Mouse (Mus musculus): Measurements from ENCODE around the gene I0C0044D17Rik.
A peak's percentile ranks its signal among the peaks of the same experiment; 100 is the strongest.

The I0C0044D17Rik gene

GRCm38 (mm10) chr4:98823047-98823446 lies 593 bp downstream of the I0C0044D17Rik start:
- no peak for DNase-seq

- DNase-seq: no peak
These were observed 1.2 kb downstream of the I0C0044D17Rik start for GRCm38 (mm10) chr4:98822478-98822877.

DNA sequence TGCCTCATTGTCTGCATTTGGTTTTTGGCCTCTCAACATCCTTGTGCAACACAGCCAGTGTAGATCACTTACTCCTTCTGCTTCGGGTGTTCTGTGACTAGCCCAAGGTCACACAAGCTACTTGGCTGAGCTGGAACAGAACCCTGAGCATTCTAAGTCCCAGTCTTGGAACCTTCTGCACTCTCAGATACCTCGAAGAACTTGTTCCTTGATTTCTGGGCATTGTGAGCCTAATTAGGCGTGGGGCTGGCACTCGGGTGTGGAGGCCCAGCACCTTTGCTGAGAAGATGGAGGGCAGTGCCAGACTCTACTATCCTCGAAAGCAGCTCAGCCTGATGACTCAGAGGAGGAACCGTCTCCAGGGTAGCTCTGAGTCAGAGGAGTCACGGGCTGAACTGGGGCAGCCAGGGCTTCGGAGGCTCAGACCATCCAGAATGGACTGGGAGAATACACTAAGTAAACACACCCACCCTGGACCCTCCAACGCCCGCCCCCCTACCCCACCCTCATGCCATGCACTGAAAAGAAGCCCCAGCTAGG lies 4.4 kb downstream of the I0C0044D17Rik start:
- no peak for DNase-seq

DNA sequence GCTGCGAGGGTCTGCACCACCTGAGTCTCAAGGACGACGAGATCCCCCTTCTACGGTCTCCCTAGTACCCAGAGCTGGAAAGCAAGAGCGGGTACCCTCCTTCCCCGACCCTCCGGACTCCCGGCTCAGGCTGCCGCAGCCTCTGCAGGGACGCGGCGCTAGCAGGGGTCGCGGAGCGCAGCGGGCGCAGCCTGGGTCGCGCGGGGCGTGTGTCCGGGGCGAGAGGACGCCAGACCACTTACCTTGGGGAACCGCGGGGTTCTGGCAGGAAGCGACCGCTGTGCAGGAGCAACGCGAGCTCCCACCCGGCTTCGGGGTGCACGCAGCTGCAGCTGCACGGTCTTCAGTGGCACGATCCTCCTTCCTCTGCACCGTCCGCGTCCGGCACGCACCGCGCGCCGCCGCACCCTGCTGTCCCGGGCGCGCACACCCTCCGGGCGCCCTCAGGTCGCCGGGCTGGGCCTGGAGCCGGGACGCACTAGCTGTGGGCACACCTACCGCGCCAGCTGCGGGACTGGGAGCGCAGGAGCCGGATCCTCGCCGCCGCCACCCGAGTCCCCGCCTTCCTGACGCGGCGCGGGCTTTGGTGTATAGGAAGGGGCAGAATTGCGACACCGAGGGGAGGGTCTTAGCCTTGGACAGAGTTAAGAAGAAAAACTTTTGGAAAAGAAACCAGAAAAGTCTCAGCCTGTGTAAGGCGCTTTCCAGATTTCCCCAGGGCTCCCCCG lies 6.3 kb downstream of the I0C0044D17Rik start, which contains the start of gene Kank4:
Gene Kank4 (minus strand): TSS at position 354 of the 728 bp plus-strand sequence.
- DNase-seq: peak; percentile 56

DNA sequence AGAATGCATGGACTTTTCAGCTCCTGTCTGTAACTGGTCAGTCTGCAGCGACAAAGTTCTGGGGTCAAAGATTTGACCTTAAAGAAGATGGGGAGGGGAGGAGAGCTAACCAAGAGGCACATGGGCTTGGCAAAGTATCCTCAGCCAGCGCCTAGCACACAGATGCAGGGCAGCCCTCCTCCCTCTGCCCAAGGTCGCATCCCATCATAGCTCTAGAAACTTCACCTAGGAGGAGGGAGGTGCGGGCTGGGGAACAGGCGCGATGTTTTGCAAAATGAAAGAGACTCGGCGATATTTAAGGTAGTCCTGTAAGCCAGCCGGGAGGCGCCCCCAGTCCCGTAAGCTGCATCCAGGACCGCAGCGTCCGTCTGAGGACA lies 6.8 kb downstream of the I0C0044D17Rik start:
- DNase-seq: no peak

- no peak for DNase-seq
These were observed 17.3 kb downstream of the I0C0044D17Rik start for GRCm38 (mm10) chr4:98806306-98806705.

- DNase-seq: no peak
These were observed 18.2 kb downstream of the I0C0044D17Rik start for GRCm38 (mm10) chr4:98805291-98806048.

- DNase-seq: no peak
These were observed 19.0 kb downstream of the I0C0044D17Rik start for GRCm38 (mm10) chr4:98804476-98805134.

GRCm38 (mm10) chr4:98801775-98802174 lies 21.9 kb downstream of the I0C0044D17Rik start:
- DNase-seq: no peak

GRCm38 (mm10) chr4:98800824-98801223 lies 22.8 kb downstream of the I0C0044D17Rik start:
- no peak for DNase-seq

GRCm38 (mm10) chr4:98796591-98797341 lies 26.9 kb downstream of the I0C0044D17Rik start:
- no peak for DNase-seq

DNA sequence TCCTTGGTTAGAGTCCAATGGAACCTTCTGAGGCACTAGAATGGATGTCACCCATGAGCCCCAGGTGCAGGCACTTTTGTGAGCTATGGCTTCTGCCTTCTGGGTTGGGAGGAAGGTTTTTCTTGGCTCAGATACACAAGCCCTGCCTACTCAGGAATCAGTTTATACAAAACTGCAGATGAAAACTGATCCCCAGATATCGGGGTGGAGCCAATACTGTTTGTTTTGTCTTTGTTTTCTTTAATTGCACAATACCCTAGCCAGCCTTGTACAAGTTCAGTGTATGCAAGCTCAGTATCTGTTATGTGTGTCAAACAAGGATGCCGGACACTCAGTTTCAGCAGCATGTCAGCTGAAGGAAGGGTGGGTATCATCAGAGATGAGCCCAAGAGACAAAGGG lies 28.4 kb downstream of the I0C0044D17Rik start:
- DNase-seq: no peak

GRCm38 (mm10) chr4:98793486-98793885 lies 30.2 kb downstream of the I0C0044D17Rik start:
- no peak for DNase-seq

GRCm38 (mm10) chr4:98790721-98791120 lies 32.9 kb downstream of the I0C0044D17Rik start:
- DNase-seq: no peak

GRCm38 (mm10) chr4:98789861-98790311 lies 33.8 kb downstream of the I0C0044D17Rik start:
- DNase-seq: peak; percentile 60

DNA sequence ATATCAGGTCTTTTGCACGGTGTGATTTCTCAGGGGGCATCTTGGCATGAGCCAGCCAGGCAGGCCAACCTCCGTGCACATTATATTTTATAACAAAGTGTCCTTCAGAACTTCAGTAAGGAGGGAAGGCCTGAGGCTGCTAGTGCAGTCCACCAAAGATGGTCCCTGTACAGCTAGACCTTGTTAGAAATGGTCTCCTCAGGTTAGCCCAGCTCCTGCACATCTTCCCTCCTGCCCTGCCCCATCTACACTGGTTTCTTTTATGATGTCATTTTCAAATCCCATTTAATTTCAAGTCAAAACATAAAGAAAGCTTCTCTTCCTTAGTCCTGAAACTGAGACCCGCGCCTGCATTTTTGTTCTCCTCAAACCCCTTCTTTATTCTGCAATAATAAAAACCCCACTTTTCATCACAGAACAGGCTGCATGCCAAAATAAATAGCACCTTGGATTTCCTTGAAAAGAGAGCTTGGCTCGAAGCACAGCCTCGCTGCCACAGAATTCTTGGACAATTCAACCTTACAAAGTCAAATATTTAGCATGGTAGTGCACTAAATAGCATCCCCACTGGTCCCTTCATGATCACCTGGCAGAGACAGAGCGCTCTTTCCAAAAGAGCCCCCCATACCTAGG lies 34.4 kb downstream of the I0C0044D17Rik start:
- no peak for DNase-seq

GRCm38 (mm10) chr4:98786281-98786680 lies 37.4 kb downstream of the I0C0044D17Rik start:
- no peak for DNase-seq

- DNase-seq: no peak
These were observed 37.8 kb downstream of the I0C0044D17Rik start for GRCm38 (mm10) chr4:98785851-98786250.

- DNase-seq: no peak
These were observed 45.4 kb downstream of the I0C0044D17Rik start for GRCm38 (mm10) chr4:98778219-98778618.

- DNase-seq: no peak
These were observed 46.2 kb downstream of the I0C0044D17Rik start for GRCm38 (mm10) chr4:98777464-98777863.

DNA sequence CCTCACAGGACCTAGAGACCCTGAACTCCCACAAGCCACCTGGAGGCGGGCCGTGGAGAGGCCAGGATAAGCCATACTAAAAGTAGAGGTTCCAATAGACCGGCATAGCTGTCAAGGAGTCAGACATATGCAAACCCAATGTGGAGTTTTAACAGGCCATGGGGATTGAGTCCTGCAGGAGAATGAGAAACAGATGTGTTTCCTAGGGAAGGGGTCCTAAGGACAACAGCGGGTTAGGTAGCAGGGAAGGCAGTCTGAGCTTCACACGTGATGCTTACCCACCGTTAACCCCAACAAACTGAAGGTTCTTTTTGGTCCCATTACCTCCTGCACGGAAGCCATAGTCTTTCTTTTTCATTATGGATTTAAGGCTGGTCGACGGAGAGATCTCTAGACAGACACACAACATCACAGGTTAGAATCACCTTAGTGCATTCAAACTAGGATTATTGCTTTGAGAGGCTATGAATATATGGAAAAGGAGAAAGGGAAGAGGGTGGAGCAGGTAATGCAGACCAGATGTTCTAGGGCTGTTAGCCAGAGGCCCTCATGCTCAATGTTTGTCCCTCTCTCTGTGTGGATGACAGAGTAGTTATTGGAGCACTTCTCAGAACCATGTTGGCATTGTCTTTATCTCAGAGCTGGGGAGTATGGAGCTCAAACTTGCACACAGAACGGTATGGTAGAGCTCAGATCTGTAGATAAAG lies 46.8 kb downstream of the I0C0044D17Rik start:
- DNase-seq: no peak
